Mouse (Mus musculus) cerebral cortex, adult 2 months (tissue): ENCODE measurements around the gene Caskin2.

Source experiments
- WGBS: fragments of 180-500 bp; shearing (Covaris S2); methylation state at CpG from one replicate; pipeline ENCODE4 v1.1.7; 2018; 5-methylcytosine and 5-hydroxymethylcytosine counted together

Caskin2 gene

GRCm38 (mm10) chr11:115765607-115766141 lies 47.8 kb downstream of the Caskin2 start:
- under 1% methylated on average over 34 of the region's 34 CpGs for WGBS

- under 1% methylated on average over 32 of the region's 32 CpGs for WGBS
Measured at GRCm38 (mm10) chr11:115765103-115765606, 48.3 kb downstream of the Caskin2 start, which contains the start of gene Tmem94. Tmem94 (plus strand) TSS chr11:115765433.

GRCm38 (mm10) chr11:115764698-115765097 lies 48.7 kb downstream of the Caskin2 start:
- WGBS: 5% methylated on average over 2 of the region's 2 CpGs

- WGBS: 92% methylated on average over 7 of the region's 7 CpGs
Measured at GRCm38 (mm10) chr11:115762176-115762575, 51.3 kb downstream of the Caskin2 start.

- WGBS: 76% methylated on average over 4 of the region's 4 CpGs
Measured at GRCm38 (mm10) chr11:115753485-115753884, 60.0 kb downstream of the Caskin2 start.

- 46% methylated on average over 7 of the region's 7 CpGs for WGBS
Measured at GRCm38 (mm10) chr11:115752653-115753052, 60.8 kb downstream of the Caskin2 start.

- WGBS: 51% methylated on average over 2 of the region's 2 CpGs
Measured at GRCm38 (mm10) chr11:115751725-115752124, 61.7 kb downstream of the Caskin2 start.

GRCm38 (mm10) chr11:115749834-115750233 lies 63.6 kb downstream of the Caskin2 start:
- 59% methylated on average over 5 of the region's 5 CpGs for WGBS
